Mouse (Mus musculus) MEL (cell line): ENCODE measurements around the gene Lmbrd2.

Experiments used
- CHD2 ChIP-seq: IDR thresholded peaks from 2 replicates; pipeline ENCODE4 v1.6.1; 2011; ENCODE audit warnings: low read length, improper control_type of control experiment
- CTCF ChIP-seq, 3 experiments: IDR thresholded peaks in 2 of 3; conservative IDR thresholded peaks in 1 of 3; 2 replicates each; pipeline ENCODE4 v1.5.1; 2011 to 2012; ENCODE audit warnings: low read length in 3 of 3, low read depth in 2 of 3, mild to moderate bottlenecking in 2 of 3, improper control_type of control experiment in 1 of 3, inconsistent platforms in 1 of 3, mixed read lengths in 1 of 3, moderate library complexity in 1 of 3; ENCODE audit not compliant: control insufficient read depth in 1 of 3, insufficient read depth in 1 of 3, poor library complexity in 1 of 3, severe bottlenecking in 1 of 3
- KAT2A ChIP-seq: conservative IDR thresholded peaks from 2 replicates; pipeline ENCODE4 v1.6.1; 2012; ENCODE audit warnings: low read depth, low read length, improper control_type of control experiment, inconsistent platforms
- MEF2A ChIP-seq: IDR thresholded peaks from 2 replicates; pipeline ENCODE4 v1.6.1; 2014; ENCODE audit warnings: low read depth, mild to moderate bottlenecking, inconsistent platforms, low read length, improper control_type of control experiment; ENCODE audit not compliant: poor library complexity, insufficient replicate concordance, severe bottlenecking; ENCODE audit errors: extremely low read depth
- MYC ChIP-seq: IDR thresholded peaks from 2 replicates; pipeline ENCODE4 v1.6.1; 2011; ENCODE audit warnings: low read depth, mild to moderate bottlenecking, low read length, improper control_type of control experiment, moderate library complexity
- NELFE ChIP-seq: IDR thresholded peaks from 2 replicates; pipeline ENCODE4 v1.6.1; 2011; ENCODE audit warnings: low read depth, low read length, improper control_type of control experiment
- NRF1 ChIP-seq: IDR thresholded peaks from 2 replicates; pipeline ENCODE4 v1.6.1; 2014; ENCODE audit warnings: low read depth, mild to moderate bottlenecking, inconsistent platforms, low read length, improper control_type of control experiment, moderate library complexity; ENCODE audit not compliant: poor library complexity, insufficient read depth, severe bottlenecking
- POLR2A ChIP-seq, 2 experiments: IDR thresholded peaks; 2 replicates each; pipeline ENCODE4 v1.6.1; 2011 to 2012; ENCODE audit warnings: low read length in 2 of 2, mild to moderate bottlenecking in 2 of 2, control low read depth in 1 of 2, improper control_type of control experiment in 1 of 2, low read depth in 1 of 2, moderate library complexity in 1 of 2; ENCODE audit not compliant: control insufficient read depth in 1 of 2, insufficient read depth in 1 of 2, poor library complexity in 1 of 2
- POLR2AphosphoS2 ChIP-seq: IDR thresholded peaks from 2 replicates; pipeline ENCODE4 v1.6.1; 2011; ENCODE audit warnings: low read length, improper control_type of control experiment
- POLR2AphosphoS5 ChIP-seq: IDR thresholded peaks from 2 replicates; pipeline ENCODE4 v1.6.1; 2012; ENCODE audit warnings: low read depth, borderline replicate concordance, mild to moderate bottlenecking, inconsistent platforms, low read length, moderate library complexity, mixed read lengths
- TAL1 ChIP-seq: IDR thresholded peaks from 2 replicates; pipeline ENCODE4 v1.6.1; 2012; ENCODE audit warnings: mild to moderate bottlenecking, inconsistent platforms, low read length, moderate library complexity, mixed read lengths
- TCF12 ChIP-seq: IDR thresholded peaks from 2 replicates; pipeline ENCODE4 v1.6.1; 2014; ENCODE audit warnings: low read depth, mild to moderate bottlenecking, inconsistent platforms, low read length, improper control_type of control experiment, moderate library complexity

DNA sequence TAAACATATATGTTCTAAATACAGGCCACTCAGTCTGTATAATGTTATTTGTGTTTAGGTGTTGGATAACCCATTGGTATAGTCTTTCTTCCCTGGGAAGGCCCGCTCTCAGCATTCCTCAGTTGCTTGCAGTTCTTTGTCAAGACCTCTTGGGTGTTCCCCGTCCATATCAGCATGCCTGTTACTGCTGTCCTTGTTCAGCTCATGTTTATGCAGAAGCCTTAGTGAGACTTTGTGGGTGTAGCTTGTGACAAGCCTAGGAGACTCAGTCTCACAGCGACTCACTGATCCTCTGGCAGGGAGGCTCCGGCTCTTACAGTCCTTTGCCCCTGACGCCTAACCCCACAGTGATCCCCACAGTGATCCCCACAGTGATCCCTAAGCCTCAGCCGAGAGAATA lies 23.8 kb downstream of the Lmbrd2 start:
- no peak for TF ChIP-seq CHD2
- TF ChIP-seq MYC, result no peak
- no peak for TF ChIP-seq POLR2AphosphoS5
- TF ChIP-seq NELFE, result no peak
- TF ChIP-seq TCF12, result no peak
- TF ChIP-seq POLR2A (IDR thresholded peaks at IDR 0.05; ENCODE audit: control insufficient read depth in 1 of 2, insufficient read depth in 1 of 2, low read depth in 1 of 2, low read length in 2 of 2, poor library complexity in 1 of 2), result no peak
- TF ChIP-seq POLR2AphosphoS2, result no peak
- TF ChIP-seq NRF1, result no peak
- no peak for TF ChIP-seq CTCF (IDR thresholded peaks at IDR 0.05 in 2 of 3, conservative IDR thresholded peaks at IDR 0.05 in 1 of 3; ENCODE audit: control insufficient read depth in 1 of 3, insufficient read depth in 1 of 3, low read depth in 2 of 3, low read length in 3 of 3, poor library complexity in 1 of 3, severe bottlenecking in 1 of 3)
- no peak for TF ChIP-seq TAL1
- no peak for TF ChIP-seq MEF2A
- no peak for TF ChIP-seq KAT2A
